Mouse (Mus musculus): ENCODE data around the gene Snrnp25. TPM values are rescaled to one million over a fixed set of nuclear protein-coding genes. Genes with fewer than 3 reads are reported as not detected.

Gene Snrnp25
- polyA plus RNA-seq, 1 experiment from 2014 or later, result 41.2 TPM

DNA sequence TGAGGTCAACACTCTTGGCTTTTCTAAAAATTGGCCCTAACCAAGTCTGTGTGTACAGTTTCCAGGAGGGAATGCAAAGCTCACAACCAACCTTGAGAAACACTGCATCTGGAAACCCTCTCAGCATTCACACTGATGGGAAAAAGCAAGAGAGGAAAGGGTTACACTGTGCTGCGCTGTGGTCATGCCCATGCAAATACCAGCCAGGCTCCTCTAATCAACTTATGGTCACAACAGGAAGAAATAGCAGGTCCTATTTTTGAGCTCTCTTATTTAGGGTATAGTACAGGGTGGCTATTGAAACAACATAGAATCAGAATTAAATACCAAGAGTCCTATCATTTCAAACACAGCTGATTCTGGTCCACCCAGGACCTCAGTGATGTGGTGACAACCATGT is 39.4 kb downstream of the Snrnp25 start:
- no peaks in the 10 kb centered on the region for H3K27me3 ChIP-seq (ENCODE audit: control insufficient read depth, insufficient read depth, low read depth, low read length)
- H3K4me1 ChIP-seq (ENCODE audit: control insufficient read depth, insufficient read depth, low read length), result no peaks in the 10 kb centered on the region
- H3K4me2 ChIP-seq (ENCODE audit: low read length), result no peak overlapping the region
- peaks cover 19% of the 10 kb centered on the region for H3K36me3 ChIP-seq (ENCODE audit: control insufficient read depth, insufficient read depth, low read length)
- H3K4me3 ChIP-seq (ENCODE audit: low read depth, low read length), result no peak overlapping the region
- ATAC-seq, result no peak
- H3K9ac ChIP-seq (ENCODE audit: low read depth, low read length), result no peak overlapping the region
- no peak overlapping the region for H3K27ac ChIP-seq (ENCODE audit: low read length)
- 91% methylated on average over 1 of the region's 1 CpGs for WGBS
- no peaks in the 10 kb centered on the region for H3K9me3 ChIP-seq (replicated peaks; ENCODE audit: control insufficient read depth, low read length, poor library complexity, severe bottlenecking)

DNA sequence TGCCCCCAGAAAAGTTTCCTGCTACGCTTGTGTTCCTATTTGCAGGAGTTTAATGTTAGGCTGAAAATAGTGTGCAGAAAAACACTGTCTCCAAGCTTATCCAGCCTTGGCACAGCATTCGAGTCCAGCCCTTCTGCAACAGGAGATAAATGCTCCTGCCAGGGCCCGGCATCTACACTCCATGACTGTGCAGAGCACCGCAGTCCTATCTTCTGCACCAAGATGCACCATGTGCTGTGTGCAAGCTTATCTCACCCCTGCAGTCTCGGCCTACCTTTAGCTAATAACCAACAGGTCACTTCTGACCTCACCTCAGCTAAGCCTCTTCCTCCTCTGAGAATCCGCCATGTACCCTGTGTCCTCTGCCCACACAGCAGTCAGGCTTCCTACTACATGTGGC is 40.4 kb downstream of the Snrnp25 start:
- 89% methylated on average over 6 of the region's 6 CpGs for WGBS
- H3K9ac ChIP-seq (ENCODE audit: low read depth, low read length), result no peak overlapping the region
- ATAC-seq, result no peak

DNA sequence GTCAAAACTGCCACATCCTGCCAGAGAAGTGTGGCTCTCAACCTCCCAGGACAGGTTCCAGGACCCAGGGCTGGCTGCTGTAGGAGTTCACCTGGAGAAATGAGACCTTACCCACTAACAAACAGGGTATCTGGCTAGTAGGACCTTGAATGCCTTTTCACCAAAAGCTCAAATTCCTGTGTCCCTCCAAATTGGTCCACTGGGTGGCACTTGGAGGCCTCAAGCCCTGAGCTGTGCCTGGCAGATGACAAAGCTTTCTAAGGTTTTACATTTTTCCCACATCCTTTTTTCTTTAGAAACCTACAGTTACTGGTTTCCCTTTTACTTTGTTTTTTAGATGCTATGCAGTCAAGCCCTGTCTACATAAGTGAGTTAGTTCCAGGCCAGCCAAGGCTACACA is 41.9 kb downstream of the Snrnp25 start:
- H3K9me3 ChIP-seq (replicated peaks; ENCODE audit: control insufficient read depth, low read length, poor library complexity, severe bottlenecking), result no peaks in the 10 kb centered on the region
- no peaks in the 10 kb centered on the region for H3K27me3 ChIP-seq (ENCODE audit: control insufficient read depth, insufficient read depth, low read depth, low read length)
- H3K36me3 ChIP-seq (ENCODE audit: control insufficient read depth, insufficient read depth, low read length), result peaks cover 21% of the 10 kb centered on the region
- no peak for ATAC-seq
- H3K4me3 ChIP-seq (ENCODE audit: low read depth, low read length), result no peak overlapping the region
- no peak overlapping the region for H3K9ac ChIP-seq (ENCODE audit: low read depth, low read length)
- no peak overlapping the region for H3K4me2 ChIP-seq (ENCODE audit: low read length)
- no peaks in the 10 kb centered on the region for H3K4me1 ChIP-seq (ENCODE audit: control insufficient read depth, insufficient read depth, low read length)
- no peak overlapping the region for H3K27ac ChIP-seq (ENCODE audit: low read length)

More for the DNA sequence above, 40.4 kb downstream of the Snrnp25 start:
- H3K4me1 ChIP-seq (ENCODE audit: control insufficient read depth, insufficient read depth, low read length), result no peaks in the 10 kb centered on the region
- peaks cover 21% of the 10 kb centered on the region for H3K36me3 ChIP-seq (ENCODE audit: control insufficient read depth, insufficient read depth, low read length)
- no peaks in the 10 kb centered on the region for H3K9me3 ChIP-seq (replicated peaks; ENCODE audit: control insufficient read depth, low read length, poor library complexity, severe bottlenecking)
- no peaks in the 10 kb centered on the region for H3K27me3 ChIP-seq (ENCODE audit: control insufficient read depth, insufficient read depth, low read depth, low read length)
- no peak overlapping the region for H3K4me2 ChIP-seq (ENCODE audit: low read length)
- H3K27ac ChIP-seq (ENCODE audit: low read length), result no peak overlapping the region
- H3K4me3 ChIP-seq (ENCODE audit: low read depth, low read length), result no peak overlapping the region

DNA sequence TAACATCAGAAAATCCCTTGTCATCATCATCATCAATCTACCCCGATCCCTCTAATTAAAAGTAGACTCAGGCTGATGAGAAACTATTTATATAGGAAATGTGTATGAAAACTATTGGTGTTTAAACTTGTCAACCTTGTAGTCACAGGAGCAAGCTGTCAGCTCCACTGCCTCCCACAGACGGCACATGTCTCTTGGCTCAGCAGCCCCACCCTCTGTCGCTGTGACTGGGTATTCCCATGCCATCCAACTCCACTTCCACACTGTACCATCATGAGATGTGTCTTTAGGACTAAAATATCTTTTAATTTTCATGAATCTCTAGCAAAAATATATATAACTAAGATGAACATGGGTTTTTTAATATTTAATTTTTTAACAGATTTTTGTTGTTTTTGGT is 43.1 kb downstream of the Snrnp25 start:
- WGBS, result 87% methylated on average over 3 of the region's 3 CpGs

DNA sequence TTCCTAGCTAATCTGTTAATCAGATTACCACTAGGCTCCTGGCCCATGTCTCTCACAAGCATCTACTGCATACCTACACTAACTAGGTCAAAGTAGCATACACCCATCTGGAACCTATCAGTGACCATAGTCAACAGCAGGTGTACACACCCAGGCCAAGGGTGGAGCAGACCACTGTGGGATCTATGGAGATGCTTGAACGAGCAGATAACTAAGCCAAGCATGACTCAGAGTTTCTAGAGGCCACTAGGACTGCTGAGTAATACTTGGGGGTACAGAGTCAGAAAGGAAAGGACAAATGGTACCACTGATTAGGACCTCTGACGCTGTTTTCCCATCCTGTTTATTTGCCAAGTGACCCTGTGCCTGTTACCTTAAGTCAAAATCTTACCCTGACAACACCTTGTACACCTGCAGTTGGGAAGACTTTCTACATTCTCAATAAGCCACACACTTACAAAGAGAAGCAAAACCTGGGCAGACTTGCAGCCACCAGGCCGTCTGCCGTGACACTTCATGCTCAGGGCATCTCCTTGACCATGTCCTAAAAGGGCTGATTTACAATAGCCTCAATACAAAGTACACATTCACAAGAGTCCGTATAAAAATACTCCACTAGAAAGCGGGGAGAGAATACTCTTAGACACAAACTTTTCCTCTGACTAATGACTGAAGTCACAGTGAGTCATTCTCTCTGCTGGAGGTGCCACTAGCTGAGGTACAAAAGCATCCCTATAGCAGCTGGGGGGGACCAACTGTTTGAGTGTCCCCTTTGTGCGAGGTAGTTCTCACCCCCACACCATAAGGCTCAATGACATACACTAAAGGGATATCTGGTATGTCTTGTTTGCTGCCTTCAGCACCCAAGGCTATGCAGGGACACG is 45.9 kb downstream of the Snrnp25 start:
- H3K36me3 ChIP-seq (ENCODE audit: control insufficient read depth, insufficient read depth, low read length), result peaks cover 15% of the 10 kb centered on the region
- H3K4me3 ChIP-seq (ENCODE audit: low read depth, low read length), result no peak overlapping the region
- no peaks in the 10 kb centered on the region for H3K4me1 ChIP-seq (ENCODE audit: control insufficient read depth, insufficient read depth, low read length)
- 94% methylated on average over 8 of the region's 8 CpGs for WGBS
- no peak for ATAC-seq
- H3K27ac ChIP-seq (ENCODE audit: low read length), result no peak overlapping the region
- H3K4me2 ChIP-seq (ENCODE audit: low read length), result no peak overlapping the region
- no peak overlapping the region for H3K9ac ChIP-seq (ENCODE audit: low read depth, low read length)
- H3K9me3 ChIP-seq (replicated peaks; ENCODE audit: control insufficient read depth, low read length, poor library complexity, severe bottlenecking), result no peaks in the 10 kb centered on the region
- H3K27me3 ChIP-seq (ENCODE audit: control insufficient read depth, insufficient read depth, low read depth, low read length), result no peaks in the 10 kb centered on the region

More for the DNA sequence above, 43.1 kb downstream of the Snrnp25 start:
- no peak overlapping the region for H3K4me2 ChIP-seq (ENCODE audit: low read length)
- no peak overlapping the region for H3K27ac ChIP-seq (ENCODE audit: low read length)
- ATAC-seq, result no peak
- H3K9ac ChIP-seq (ENCODE audit: low read depth, low read length), result no peak overlapping the region
- H3K4me3 ChIP-seq (ENCODE audit: low read depth, low read length), result no peak overlapping the region
- no peaks in the 10 kb centered on the region for H3K27me3 ChIP-seq (ENCODE audit: control insufficient read depth, insufficient read depth, low read depth, low read length)
- no peaks in the 10 kb centered on the region for H3K9me3 ChIP-seq (replicated peaks; ENCODE audit: control insufficient read depth, low read length, poor library complexity, severe bottlenecking)
- no peaks in the 10 kb centered on the region for H3K4me1 ChIP-seq (ENCODE audit: control insufficient read depth, insufficient read depth, low read length)
- H3K36me3 ChIP-seq (ENCODE audit: control insufficient read depth, insufficient read depth, low read length), result peaks cover 21% of the 10 kb centered on the region

DNA sequence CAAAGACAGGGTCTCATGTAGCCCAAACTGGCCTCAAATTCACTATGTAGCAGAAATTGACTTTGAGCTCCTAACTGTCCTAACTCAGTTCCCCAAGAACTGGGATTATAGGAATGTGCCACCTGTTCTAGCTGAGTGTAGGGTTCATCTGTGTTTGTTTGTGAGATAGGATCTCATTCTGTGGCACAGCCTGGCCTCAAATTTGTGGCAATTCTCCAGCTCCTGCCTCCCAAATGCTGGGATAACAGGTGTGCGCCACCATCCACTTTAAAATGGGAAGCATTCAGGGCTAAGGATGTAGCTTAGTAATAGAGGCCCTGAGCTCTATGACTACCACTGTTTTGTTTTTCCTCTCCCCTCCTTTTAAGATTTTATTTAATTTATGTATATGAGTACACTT is 47.9 kb downstream of the Snrnp25 start:
- Histone ChIP-seq H3K4me3 (ENCODE audit: low read depth, low read length) (no peak overlapping the region), H3K36me3 (ENCODE audit: control insufficient read depth, insufficient read depth, low read length) (peaks cover 3% of the 10 kb centered on the region; the same call in 1 of the 2 replicates), H3K9ac (ENCODE audit: low read depth, low read length) (no peak overlapping the region), H3K27me3 (ENCODE audit: control insufficient read depth, insufficient read depth, low read depth, low read length) (no peaks in the 10 kb centered on the region), H3K4me2 (ENCODE audit: low read length) (no peak overlapping the region), H3K4me1 (ENCODE audit: control insufficient read depth, insufficient read depth, low read length) (no peaks in the 10 kb centered on the region), H3K9me3 (replicated peaks; ENCODE audit: control insufficient read depth, low read length, poor library complexity, severe bottlenecking) (no peaks in the 10 kb centered on the region), H3K27ac (ENCODE audit: low read length) (no peak overlapping the region)
- ATAC-seq, result no peak
- WGBS, result 96% methylated on average over 1 of the region's 1 CpGs

DNA sequence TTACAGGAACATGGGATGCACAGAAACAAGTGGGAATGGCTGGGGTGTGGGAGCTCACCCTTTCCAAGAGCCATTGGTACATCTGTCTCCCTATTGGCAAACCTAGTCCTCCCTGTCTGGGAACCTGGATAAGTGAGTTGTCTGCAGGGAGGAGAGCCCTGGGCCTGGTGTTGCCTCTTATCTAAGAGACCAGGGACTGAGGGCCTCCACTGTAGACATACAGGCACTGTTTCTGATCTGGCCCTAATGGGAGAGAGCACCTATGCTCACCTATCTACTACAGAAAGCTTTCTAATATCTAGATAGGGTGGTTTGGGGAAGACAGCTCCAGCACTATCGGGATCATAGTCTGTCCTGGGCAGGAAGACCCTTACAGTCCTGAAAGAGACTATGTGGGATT is 50.9 kb downstream of the Snrnp25 start:
- ATAC-seq, result no peak
- 94% methylated on average over 1 of the region's 1 CpGs for WGBS
- Histone ChIP-seq H3K36me3 (ENCODE audit: control insufficient read depth, insufficient read depth, low read length) (peaks cover 3% of the 10 kb centered on the region; the same call in 1 of the 2 replicates), H3K27me3 (ENCODE audit: control insufficient read depth, insufficient read depth, low read depth, low read length) (no peaks in the 10 kb centered on the region), H3K4me2 (ENCODE audit: low read length) (no peak overlapping the region), H3K9ac (ENCODE audit: low read depth, low read length) (no peak overlapping the region), H3K27ac (ENCODE audit: low read length) (no peak overlapping the region), H3K4me1 (ENCODE audit: control insufficient read depth, insufficient read depth, low read length) (no peaks in the 10 kb centered on the region), H3K9me3 (replicated peaks; ENCODE audit: control insufficient read depth, low read length, poor library complexity, severe bottlenecking) (no peaks in the 10 kb centered on the region), H3K4me3 (ENCODE audit: low read depth, low read length) (no peak overlapping the region)

DNA sequence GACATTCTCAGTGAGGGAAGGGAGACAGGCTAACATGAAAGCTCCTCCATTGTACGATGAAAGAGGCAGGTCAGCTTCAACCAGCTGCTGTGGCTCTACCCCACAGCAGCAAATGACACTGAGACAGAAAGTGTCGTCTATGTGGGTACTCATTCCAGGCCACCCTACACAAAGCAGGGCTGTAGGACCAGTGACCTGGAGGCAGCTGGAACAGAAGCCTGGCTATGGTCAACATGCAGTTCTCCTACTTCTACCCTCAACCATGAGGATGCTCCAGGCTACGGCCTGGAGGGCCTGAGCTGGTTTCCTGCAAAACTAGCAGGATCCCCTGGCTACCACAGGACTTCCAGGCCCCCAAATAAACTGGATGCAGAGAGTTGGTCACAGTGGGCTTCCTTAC is 51.4 kb downstream of the Snrnp25 start:
- no peaks in the 10 kb centered on the region for H3K4me1 ChIP-seq (ENCODE audit: control insufficient read depth, insufficient read depth, low read length)
- H3K4me2 ChIP-seq (ENCODE audit: low read length), result no peak overlapping the region
- H3K4me3 ChIP-seq (ENCODE audit: low read depth, low read length), result no peak overlapping the region
- ATAC-seq, result no peak
- H3K36me3 ChIP-seq (ENCODE audit: control insufficient read depth, insufficient read depth, low read length), result peaks cover 3% of the 10 kb centered on the region; the same call in 1 of the 2 replicates
- no peaks in the 10 kb centered on the region for H3K27me3 ChIP-seq (ENCODE audit: control insufficient read depth, insufficient read depth, low read depth, low read length)
- no peaks in the 10 kb centered on the region for H3K9me3 ChIP-seq (replicated peaks; ENCODE audit: control insufficient read depth, low read length, poor library complexity, severe bottlenecking)
- no peak overlapping the region for H3K27ac ChIP-seq (ENCODE audit: low read length)
- no peak overlapping the region for H3K9ac ChIP-seq (ENCODE audit: low read depth, low read length)
- WGBS, result 91% methylated on average over 3 of the region's 3 CpGs
